Mouse (Mus musculus): Measurements from ENCODE around the gene Olfm2. TPM values are rescaled to one million over a fixed set of nuclear protein-coding genes. Genes with fewer than 3 reads are reported as not detected.
"Not testable (repeated sequence)": the region's sequence is repeated elsewhere in the genome, so short reads cannot be mapped to it uniquely, and the experiment has no call there.

The Olfm2 gene
- polyA plus RNA-seq, 1 experiment from 2014 or later = 226 TPM

DNA sequence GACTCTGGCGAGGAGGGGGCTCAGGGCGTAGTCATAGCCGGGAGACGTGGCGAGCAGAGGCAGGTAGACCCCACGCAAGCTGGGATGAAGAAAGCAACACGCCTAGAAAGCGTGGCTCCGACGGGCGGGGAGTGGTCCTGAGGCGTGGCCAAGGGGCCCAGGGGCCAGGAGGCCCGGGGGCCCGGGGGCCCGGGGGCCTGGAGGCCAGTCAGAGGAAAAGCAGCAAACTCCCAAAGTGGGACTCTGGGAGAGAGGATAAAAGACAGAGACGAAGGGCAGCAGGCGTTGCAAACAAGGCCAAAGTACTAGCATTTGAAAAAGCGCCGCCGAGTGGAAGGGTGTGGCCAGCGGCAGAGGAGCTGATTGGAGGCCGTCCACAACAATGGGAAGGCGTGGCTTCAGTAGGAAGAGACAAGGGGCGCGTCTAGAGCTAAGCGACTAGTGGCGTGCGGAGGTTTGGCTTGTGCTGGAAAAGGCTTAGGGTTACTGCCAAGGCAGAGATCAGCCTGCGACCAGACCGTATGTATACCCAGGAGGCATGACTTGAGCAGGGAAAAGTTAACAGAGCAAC is 103.2 kb downstream of the Olfm2 start:
- H3K27ac ChIP-seq (replicated peaks) = peak overlapping the region; percentile 95
- no peaks in the 10 kb centered on the region for H3K27me3 ChIP-seq
- H3K9ac ChIP-seq = peak overlapping the region; percentile 90
- peak overlapping the region; percentile 84 for H3K4me3 ChIP-seq
- H3K4me2 ChIP-seq = peak overlapping the region; percentile 95
- H3K36me3 ChIP-seq = peaks cover 26% of the 10 kb centered on the region; the same call in 1 of the 2 replicates
- ATAC-seq (ENCODE audit: low FRiP score, low read depth) = peak; percentile 75
- no peaks in the 10 kb centered on the region for H3K9me3 ChIP-seq
- WGBS = under 1% methylated on average over 30 of the region's 30 CpGs
- H3K4me1 ChIP-seq (replicated peaks) = peaks cover 45% of the 10 kb centered on the region

DNA sequence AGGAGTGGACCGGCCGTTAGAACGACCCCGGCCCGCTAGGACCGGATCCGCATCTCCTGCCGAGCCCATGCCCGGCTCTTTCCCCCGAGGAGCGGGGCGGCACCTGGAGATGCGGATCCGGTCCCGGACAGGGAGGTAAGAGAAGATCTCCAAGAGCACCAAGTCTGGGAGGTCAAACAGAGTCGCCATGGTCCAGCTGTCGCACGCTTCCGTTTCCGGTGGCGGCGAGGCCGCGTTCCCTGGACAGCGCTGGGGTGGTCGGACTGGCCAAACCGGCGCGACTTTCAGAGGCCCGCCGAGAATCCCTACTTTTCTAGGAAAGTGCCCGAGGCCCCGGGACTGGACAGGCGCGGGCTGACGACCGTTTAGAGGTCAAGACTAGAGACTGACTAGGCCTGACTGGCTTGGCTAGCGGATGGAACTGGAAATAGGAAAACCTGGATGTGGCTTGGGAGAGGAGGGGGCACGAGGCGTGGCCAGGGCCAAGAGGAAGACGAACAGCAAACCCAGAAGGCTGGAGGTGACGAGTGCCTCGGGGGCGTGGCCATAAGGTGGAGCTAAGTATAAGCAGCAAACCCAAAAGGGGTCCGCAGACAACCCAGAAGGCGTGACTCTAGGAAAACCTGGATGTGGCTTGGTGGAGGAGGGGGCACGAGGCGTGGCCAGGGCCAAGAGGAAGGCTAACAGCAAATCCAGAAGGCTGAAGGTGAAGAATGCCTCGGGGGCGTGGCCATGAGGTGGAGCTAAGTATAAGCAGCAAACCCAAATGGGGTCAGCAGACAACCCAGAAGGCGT is 103.9 kb downstream of the Olfm2 start, which contains the start of gene Ubl5:
TSS of gene Ubl5 (plus strand) at position 778 of the 795 bp plus-strand sequence.
- Histone ChIP-seq H3K27ac (replicated peaks) (peak within 1 kb of the TSS; percentile 95), H3K27me3 (no peaks in the 10 kb centered on the region), H3K4me1 (replicated peaks) (peaks cover 45% of the 10 kb centered on the region), H3K36me3 (peaks cover 25% of the 10 kb centered on the region; the same call in 1 of the 2 replicates), H3K9me3 (no peaks in the 10 kb centered on the region), H3K9ac (peak within 1 kb of the TSS; percentile 90), H3K4me2 (peak within 1 kb of the TSS; percentile 95), H3K4me3 (peak within 1 kb of the TSS; percentile 84)
- under 1% methylated on average over 49 of the region's 51 CpGs for WGBS
- ATAC-seq (ENCODE audit: low FRiP score, low read depth) = peak; percentile 91

DNA sequence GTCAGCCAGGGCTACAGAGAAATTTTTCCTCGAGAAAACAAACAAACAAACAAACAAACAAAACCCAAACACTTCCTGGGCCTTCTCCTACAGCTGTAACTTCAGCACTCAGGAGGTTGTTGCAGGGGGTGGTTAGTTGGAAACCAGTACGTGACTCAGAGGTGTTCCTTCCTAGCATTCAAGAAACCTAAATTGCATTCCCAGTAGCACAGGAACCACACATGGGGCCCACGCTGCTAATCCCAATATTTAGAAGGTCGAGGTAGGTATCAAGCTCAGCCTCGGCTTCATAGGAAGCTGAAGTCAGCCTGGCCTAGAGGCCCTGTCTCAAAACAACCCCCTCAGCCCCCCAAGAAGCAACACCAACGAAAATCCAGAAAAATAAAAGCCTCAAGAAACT is 104.6 kb downstream of the Olfm2 start:
- no peaks in the 10 kb centered on the region for H3K9me3 ChIP-seq
- no peaks in the 10 kb centered on the region for H3K27me3 ChIP-seq
- peak overlapping the region; percentile 84 for H3K4me3 ChIP-seq
- peak overlapping the region; percentile 95 for H3K27ac ChIP-seq (replicated peaks)
- ATAC-seq (ENCODE audit: low FRiP score, low read depth) = no peak
- H3K4me2 ChIP-seq = peak overlapping the region; percentile 95
- H3K36me3 ChIP-seq = peaks cover 20% of the 10 kb centered on the region; the same call in 1 of the 2 replicates
- H3K9ac ChIP-seq = peak overlapping the region; percentile 90
- 32% methylated on average over 6 of the region's 6 CpGs for WGBS
- H3K4me1 ChIP-seq (replicated peaks) = peaks cover 40% of the 10 kb centered on the region

DNA sequence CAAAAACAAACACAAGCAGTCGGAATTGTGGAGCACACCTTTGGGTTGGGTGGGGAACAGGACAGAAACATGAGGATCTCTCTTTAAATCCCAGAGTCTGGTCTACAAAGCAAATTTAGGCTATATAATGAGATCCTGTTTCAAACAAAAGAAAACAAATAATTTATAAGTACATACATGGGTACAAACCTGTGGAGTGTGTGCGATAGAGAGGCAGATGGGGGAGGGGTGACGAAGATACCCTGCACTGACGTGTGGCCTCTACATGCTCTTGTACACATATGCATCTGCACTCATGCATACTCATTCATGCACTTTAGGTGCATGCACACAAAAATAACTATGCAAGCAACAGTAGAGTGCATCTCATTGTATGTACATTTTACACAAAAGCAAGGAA is 106.7 kb downstream of the Olfm2 start:
- H3K36me3 ChIP-seq = peaks cover 15% of the 10 kb centered on the region; the same call in 1 of the 2 replicates
- no peak overlapping the region for H3K4me3 ChIP-seq
- H3K4me1 ChIP-seq (replicated peaks) = peaks cover 27% of the 10 kb centered on the region
- H3K27ac ChIP-seq (replicated peaks) = no peak overlapping the region
- no peaks in the 10 kb centered on the region for H3K27me3 ChIP-seq
- 90% methylated on average over 4 of the region's 4 CpGs for WGBS
- H3K9ac ChIP-seq = no peak overlapping the region
- no peak for ATAC-seq (ENCODE audit: low FRiP score, low read depth)
- H3K9me3 ChIP-seq = no peaks in the 10 kb centered on the region
- no peak overlapping the region for H3K4me2 ChIP-seq

DNA sequence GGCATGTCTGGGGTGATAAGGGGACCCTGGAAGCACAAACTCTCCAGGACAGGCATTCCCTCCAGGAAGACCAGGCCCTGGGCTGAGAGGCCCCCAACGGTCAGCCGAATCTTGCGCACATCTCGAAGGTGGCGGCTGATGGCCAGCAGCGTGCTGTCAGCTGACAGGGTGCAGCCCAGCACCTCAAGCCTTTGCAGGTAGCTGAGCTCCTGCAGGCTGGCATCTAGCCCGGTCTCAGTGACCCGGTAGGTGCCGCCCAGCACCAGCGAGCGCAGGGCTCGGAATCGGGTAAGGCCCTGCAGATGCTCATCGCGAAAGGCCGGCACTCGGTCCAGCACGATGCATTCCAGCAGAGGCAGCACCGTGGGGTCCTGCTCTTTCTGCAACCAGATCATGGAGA is 107.6 kb downstream of the Olfm2 start:
- Histone ChIP-seq H3K4me2 (no peak overlapping the region), H3K4me3 (no peak overlapping the region), H3K27me3 (no peaks in the 10 kb centered on the region), H3K9ac (no peak overlapping the region), H3K27ac (replicated peaks) (no peak overlapping the region), H3K9me3 (no peaks in the 10 kb centered on the region), H3K4me1 (replicated peaks) (peaks cover 27% of the 10 kb centered on the region), H3K36me3 (peaks cover 15% of the 10 kb centered on the region; the same call in 1 of the 2 replicates)
- no peak for ATAC-seq (ENCODE audit: low FRiP score, low read depth)
- 95% methylated on average over 19 of the region's 19 CpGs for WGBS

DNA sequence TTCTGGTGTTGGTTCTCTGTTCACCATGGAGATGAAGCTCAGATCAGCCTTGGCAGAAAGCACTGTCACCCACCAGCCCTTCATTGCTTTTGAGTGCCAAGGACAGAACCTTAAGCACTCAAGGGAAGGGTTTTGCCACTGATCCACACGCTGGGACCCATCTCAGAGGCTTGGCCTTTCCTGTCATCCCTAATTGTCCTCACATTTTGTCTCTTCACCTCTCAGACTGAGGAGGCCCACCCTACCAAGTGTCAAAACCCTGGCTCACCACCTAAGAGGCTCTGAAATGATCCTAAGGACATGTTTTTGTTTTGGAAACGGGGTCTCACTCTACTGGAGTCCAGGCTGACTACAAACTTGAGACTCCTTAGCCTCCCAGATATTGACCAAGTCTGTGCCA is 109.4 kb downstream of the Olfm2 start:
- no peak overlapping the region for H3K27ac ChIP-seq (replicated peaks)
- peaks cover 20% of the 10 kb centered on the region for H3K4me1 ChIP-seq (replicated peaks)
- no peaks in the 10 kb centered on the region for H3K27me3 ChIP-seq
- ATAC-seq (ENCODE audit: low FRiP score, low read depth) = no peak
- H3K36me3 ChIP-seq = peaks cover 15% of the 10 kb centered on the region; the same call in 1 of the 2 replicates
- H3K4me2 ChIP-seq = no peak overlapping the region
- no peak overlapping the region for H3K4me3 ChIP-seq
- WGBS = 85% methylated on average over 2 of the region's 2 CpGs
- no peak overlapping the region for H3K9ac ChIP-seq
- no peaks in the 10 kb centered on the region for H3K9me3 ChIP-seq

DNA sequence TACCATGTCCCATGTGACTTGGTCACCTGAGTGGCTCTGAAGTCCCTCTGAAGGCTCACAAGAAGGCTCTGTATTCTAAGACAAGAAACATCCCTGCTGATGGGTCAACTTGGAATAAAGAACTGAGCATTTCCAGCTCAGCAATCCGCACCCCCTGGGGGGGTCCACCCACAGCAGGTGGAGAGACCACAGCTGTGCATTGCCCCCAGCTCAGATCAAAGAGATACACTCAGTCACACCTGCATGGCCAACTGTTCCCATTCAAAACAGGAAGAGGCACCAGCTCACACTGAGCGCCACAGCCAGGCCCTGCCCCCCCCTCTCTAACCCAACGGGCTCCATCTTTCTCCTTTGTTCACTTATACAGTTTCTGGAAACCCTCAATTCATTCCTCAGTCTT is 109.9 kb downstream of the Olfm2 start:
- Histone ChIP-seq H3K4me3 (no peak overlapping the region), H3K27me3 (no peaks in the 10 kb centered on the region), H3K36me3 (peaks cover 15% of the 10 kb centered on the region; the same call in 1 of the 2 replicates), H3K27ac (replicated peaks) (no peak overlapping the region), H3K4me1 (replicated peaks) (peaks cover 15% of the 10 kb centered on the region), H3K9ac (no peak overlapping the region), H3K4me2 (no peak overlapping the region), H3K9me3 (no peaks in the 10 kb centered on the region)
- ATAC-seq (ENCODE audit: low FRiP score, low read depth) = peak; percentile 49; the same call in 1 of the 2 replicates
- WGBS = 72% methylated on average over 3 of the region's 3 CpGs

DNA sequence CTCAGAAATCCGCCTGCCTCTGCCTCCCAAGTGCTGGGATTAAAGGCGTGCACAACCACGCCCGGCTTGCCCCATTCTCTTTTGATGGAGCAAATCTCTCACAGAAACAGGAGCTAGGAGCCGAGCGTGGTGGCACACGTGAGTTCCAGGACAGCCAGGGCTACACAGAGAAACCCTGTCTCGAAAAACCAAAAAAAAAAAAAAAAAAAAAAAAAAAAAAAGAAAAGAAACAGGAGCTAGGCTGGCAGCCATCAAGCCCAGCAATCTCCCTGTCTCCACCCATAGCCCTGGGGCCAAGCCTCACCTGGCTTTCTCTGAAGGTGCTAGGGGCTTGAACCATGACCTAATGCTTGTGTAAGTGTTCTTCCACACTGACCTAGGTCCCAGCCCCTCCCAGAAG is 110.5 kb downstream of the Olfm2 start:
- H3K27ac ChIP-seq (replicated peaks); H3K9me3 ChIP-seq; H3K4me2 ChIP-seq; H3K9ac ChIP-seq; H3K4me1 ChIP-seq (replicated peaks); H3K27me3 ChIP-seq; ATAC-seq (ENCODE audit: low FRiP score, low read depth); H3K4me3 ChIP-seq: not testable (repeated sequence)
- 96% methylated on average over 8 of the region's 8 CpGs for WGBS
- H3K36me3 ChIP-seq = peaks cover 15% of the 10 kb centered on the region; the same call in 1 of the 2 replicates

DNA sequence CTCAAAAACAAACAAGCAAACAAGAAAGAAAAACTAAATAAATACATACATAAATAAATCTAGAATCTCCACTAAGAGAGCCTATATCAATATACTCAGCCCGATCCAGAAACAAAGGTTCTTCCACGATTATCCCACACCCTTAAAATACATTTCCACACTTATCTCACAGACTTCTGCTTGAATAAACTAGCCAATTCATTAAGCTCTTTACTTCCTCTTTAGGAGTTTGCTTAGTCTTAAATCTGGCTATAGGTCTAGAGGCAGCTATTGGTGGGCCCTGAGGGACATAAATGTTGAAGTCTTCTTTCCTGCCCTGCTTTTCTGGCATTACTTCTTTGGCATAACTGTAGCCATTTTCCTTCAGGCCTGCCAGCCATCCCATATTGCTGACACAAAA is 114.8 kb downstream of the Olfm2 start:
- Histone ChIP-seq H3K4me2 (no peak overlapping the region), H3K36me3 (peaks cover 4% of the 10 kb centered on the region), H3K4me3 (no peak overlapping the region), H3K27ac (replicated peaks) (no peak overlapping the region), H3K4me1 (replicated peaks) (no peaks in the 10 kb centered on the region), H3K9ac (no peak overlapping the region), H3K27me3 (no peaks in the 10 kb centered on the region), H3K9me3 (no peaks in the 10 kb centered on the region)
- ATAC-seq (ENCODE audit: low FRiP score, low read depth) = no peak
- WGBS = 96% methylated on average over 2 of the region's 2 CpGs

Other genes with a start within 250 kb of the Olfm2 start
- 93.9 and 99.2 TPM in 2 replicates for gene Zfp266, start 224.9 kb downstream of the Olfm2 start, polyA plus RNA-seq (2015; fragmentation: Nextera tagmentation; extraction: Ambion mirVana)
- 45.0 and 45.3 TPM in 2 replicates for gene Zfp846, start 165.1 kb downstream of the Olfm2 start, polyA plus RNA-seq (2015; fragmentation: Nextera tagmentation; extraction: Ambion mirVana)
- 441 and 476 TPM in 2 replicates for gene Ubl5, start 103.5 kb downstream of the Olfm2 start, polyA plus RNA-seq (2015; fragmentation: Nextera tagmentation; extraction: Ambion mirVana)
- gene Fbxl12, start 101.6 kb downstream of the Olfm2 start, polyA plus RNA-seq (2015; fragmentation: Nextera tagmentation; extraction: Ambion mirVana) = 13.8 TPM in 2 replicates
- 66.0 and 66.3 TPM in 2 replicates for gene Pin1, start 94.3 kb downstream of the Olfm2 start, polyA plus RNA-seq (2015; fragmentation: Nextera tagmentation; extraction: Ambion mirVana)
- 1.1 and 1.2 TPM in 2 replicates for gene Col5a3, start 68.7 kb upstream of the Olfm2 start, polyA plus RNA-seq (2015; fragmentation: Nextera tagmentation; extraction: Ambion mirVana)
- gene Rdh8, start 72.2 kb upstream of the Olfm2 start, polyA plus RNA-seq (2015; fragmentation: Nextera tagmentation; extraction: Ambion mirVana) = not detected in 2 replicates
- gene A230050P20Rik, start 122.3 kb upstream of the Olfm2 start, polyA plus RNA-seq (2015; fragmentation: Nextera tagmentation; extraction: Ambion mirVana) = 12.9 and 13.2 TPM in 2 replicates
- gene Angptl6, start 133.4 kb upstream of the Olfm2 start, polyA plus RNA-seq (2015; fragmentation: Nextera tagmentation; extraction: Ambion mirVana) = 14.7 and 15.1 TPM in 2 replicates
- 46.3 and 47.5 TPM in 2 replicates for gene Ppan, start 141.8 kb upstream of the Olfm2 start, polyA plus RNA-seq (2015; fragmentation: Nextera tagmentation; extraction: Ambion mirVana)
- gene Eif3g, start 152.3 kb upstream of the Olfm2 start, polyA plus RNA-seq (2015; fragmentation: Nextera tagmentation; extraction: Ambion mirVana) = 249 and 256 TPM in 2 replicates
- 60.5 and 63.9 TPM in 2 replicates for gene Dnmt1, start 213.5 kb upstream of the Olfm2 start, polyA plus RNA-seq (2015; fragmentation: Nextera tagmentation; extraction: Ambion mirVana)
- 8.5 and 10.8 TPM in 2 replicates for gene S1pr2, start 230.4 kb upstream of the Olfm2 start, polyA plus RNA-seq (2015; fragmentation: Nextera tagmentation; extraction: Ambion mirVana)